Mouse (Mus musculus): Measurements from ENCODE around the gene Pik3r2. TPM values are rescaled to one million over a fixed set of nuclear protein-coding genes. Genes with fewer than 3 reads are reported as not detected.

Gene Pik3r2
- total and polyA plus RNA-seq, 2 experiments from 2014 or later: 32.5 to 36.6 TPM

DNA sequence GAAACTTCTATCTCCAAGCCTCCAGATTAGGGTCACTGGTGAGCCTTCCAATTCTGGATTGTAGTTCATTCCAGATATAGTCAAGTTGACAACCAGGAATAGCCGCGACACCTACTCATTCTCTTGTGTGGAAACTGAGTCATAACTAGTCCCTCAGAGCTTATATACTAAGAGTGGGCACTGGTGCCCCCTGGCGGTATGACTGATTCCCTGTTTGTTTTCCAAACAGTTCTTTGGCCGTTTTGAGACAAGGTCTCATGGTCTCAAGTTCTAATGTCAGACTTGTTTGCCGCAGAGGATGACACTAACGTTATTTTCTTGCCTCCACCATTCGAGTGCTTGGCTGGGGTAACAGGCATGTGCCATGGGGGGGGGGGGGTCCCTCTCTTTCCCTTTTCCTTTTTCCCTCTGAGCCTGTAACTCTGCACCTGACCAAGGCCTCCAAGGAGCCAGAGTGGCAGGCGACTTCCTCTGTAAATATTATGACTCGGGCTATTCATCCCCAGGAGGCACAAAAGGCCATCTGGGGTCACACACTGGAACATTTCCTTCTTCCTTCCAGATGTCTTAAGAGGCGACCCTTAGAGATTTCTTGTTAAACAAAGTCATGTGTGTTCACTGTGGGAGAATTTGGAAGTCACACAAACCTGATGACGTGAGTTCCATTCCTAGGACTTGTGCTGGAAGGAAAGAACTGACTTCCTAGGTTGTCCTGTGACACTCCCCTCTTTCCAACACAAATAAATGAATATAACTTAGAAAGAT, 24.3 kb downstream of the Pik3r2 start:
- Histone ChIP-seq H3K9me3 (replicated peaks; ENCODE audit: control insufficient read depth, low read length) (no peaks in the 10 kb centered on the region), H3K4me1 (ENCODE audit: control insufficient read depth, insufficient read depth) (peaks cover 17% of the 10 kb centered on the region), H3K4me2 (ENCODE audit: low read depth, low read length) (no peak overlapping the region), H3K4me3 (ENCODE audit: low read depth, low read length) (no peak overlapping the region), H3K36me3 (replicated peaks; ENCODE audit: control insufficient read depth, insufficient read depth, low read length) (peaks cover 12% of the 10 kb centered on the region), H3K27ac (ENCODE audit: low read depth) (peak overlapping the region; percentile 95), H3K9ac (replicated peaks; ENCODE audit: low read depth, low read length) (no peak overlapping the region; the same call in 1 of the 2 replicates), H3K27me3 (ENCODE audit: control insufficient read depth, insufficient read depth, low read length) (peaks cover 25% of the 10 kb centered on the region)
- TF ChIP-seq EP300 (IDR thresholded peaks at IDR 0.05; ENCODE audit: low read depth): no peak; the same call in 1 of the 2 replicates
- peak; percentile 68 for TF ChIP-seq CTCF (IDR thresholded peaks at IDR 0.05; ENCODE audit: low read depth)
- DNase-seq (ENCODE audit: low spot score): peak; percentile 85
- no peak for ATAC-seq (ENCODE audit: insufficient read depth, low read depth)
- 25% methylated on average over 11 of the region's 11 CpGs for WGBS

DNA sequence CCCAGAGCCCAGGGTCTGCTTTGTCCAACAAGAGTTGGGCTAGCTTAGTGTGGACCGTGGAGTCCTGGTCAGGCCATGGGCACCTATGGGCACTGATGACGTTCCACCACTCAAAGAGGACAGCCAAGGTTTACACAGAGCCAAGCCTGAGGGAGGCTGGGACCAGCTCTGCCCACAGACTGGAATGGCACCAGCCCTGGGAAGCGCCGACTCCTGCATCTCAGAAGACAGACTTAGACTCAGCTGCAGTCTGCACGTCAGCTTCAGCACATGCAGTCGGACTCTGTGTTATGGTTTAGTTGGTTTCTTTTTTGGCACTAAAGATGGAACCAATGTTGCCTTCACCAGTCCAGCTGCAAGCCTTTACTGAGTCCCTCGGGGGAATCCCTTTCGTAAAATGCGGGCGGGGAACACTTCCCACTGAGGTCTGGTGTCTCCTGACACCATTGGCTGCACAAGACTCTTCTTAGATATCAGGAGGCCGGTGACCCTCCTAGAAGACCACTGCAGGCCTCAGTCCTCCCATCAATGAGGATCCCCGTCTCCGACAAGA, 26.3 kb downstream of the Pik3r2 start:
- no peak for DNase-seq (ENCODE audit: low spot score)
- Histone ChIP-seq H3K27ac (ENCODE audit: low read depth) (no peak overlapping the region), H3K27me3 (ENCODE audit: control insufficient read depth, insufficient read depth, low read length) (peaks cover 45% of the 10 kb centered on the region), H3K9ac (replicated peaks; ENCODE audit: low read depth, low read length) (no peak overlapping the region), H3K9me3 (replicated peaks; ENCODE audit: control insufficient read depth, low read length) (no peaks in the 10 kb centered on the region), H3K36me3 (replicated peaks; ENCODE audit: control insufficient read depth, insufficient read depth, low read length) (no peaks in the 10 kb centered on the region), H3K4me2 (ENCODE audit: low read depth, low read length) (no peak overlapping the region), H3K4me1 (ENCODE audit: control insufficient read depth, insufficient read depth) (peaks cover 12% of the 10 kb centered on the region), H3K4me3 (ENCODE audit: low read depth, low read length) (no peak overlapping the region)
- no peak for ATAC-seq (ENCODE audit: insufficient read depth, low read depth)
- 74% methylated on average over 13 of the region's 13 CpGs for WGBS
- no peak for TF ChIP-seq CTCF (IDR thresholded peaks at IDR 0.05; ENCODE audit: low read depth)
- TF ChIP-seq EP300 (IDR thresholded peaks at IDR 0.05; ENCODE audit: low read depth): no peak

GRCm38 (mm10) chr8:70749097-70749674, 27.3 kb downstream of the Pik3r2 start:
- no peak for TF ChIP-seq EP300 (IDR thresholded peaks at IDR 0.05; ENCODE audit: low read depth)
- TF ChIP-seq CTCF (IDR thresholded peaks at IDR 0.05; ENCODE audit: low read depth): no peak
- DNase-seq (ENCODE audit: low spot score): no peak
- no peak overlapping the region for H3K4me2 ChIP-seq (ENCODE audit: low read depth, low read length)

DNA sequence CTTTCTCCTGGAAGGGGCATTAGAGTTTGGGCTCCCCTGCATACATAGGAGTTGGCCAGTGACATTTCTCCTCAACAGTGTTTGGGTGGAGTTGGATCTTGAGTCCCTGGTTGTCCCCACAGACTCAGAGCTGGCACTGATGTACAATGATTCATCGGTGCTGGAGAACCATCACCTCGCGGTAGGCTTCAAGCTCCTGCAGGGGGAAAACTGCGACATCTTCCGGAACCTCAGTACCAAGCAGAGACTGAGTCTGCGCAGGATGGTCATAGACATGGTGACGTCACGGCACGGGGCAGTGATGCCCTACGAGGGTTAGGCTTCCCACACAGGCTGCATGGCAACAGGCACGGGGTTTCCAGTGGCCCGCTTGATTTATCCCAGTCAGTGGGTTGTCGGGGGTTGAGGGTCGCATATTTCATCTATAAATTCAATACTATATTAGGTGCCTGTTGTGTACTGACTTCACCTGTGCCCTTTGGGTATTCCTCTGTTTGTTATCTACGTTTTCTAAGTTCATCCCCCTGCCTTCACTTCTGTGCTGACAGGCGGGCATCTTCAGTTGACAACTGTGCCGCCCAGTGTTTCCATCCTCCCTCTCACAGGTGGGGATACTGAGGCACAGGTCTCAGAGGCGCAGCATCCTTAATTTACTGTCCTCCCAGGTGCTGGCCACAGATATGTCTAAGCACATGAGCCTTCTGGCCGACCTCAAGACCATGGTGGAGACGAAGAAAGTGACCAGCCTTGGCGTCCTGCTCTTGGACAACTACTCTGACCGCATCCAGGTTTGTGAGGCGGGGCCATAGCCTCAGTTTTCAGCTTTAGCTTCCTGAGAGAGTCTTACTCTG, 28.0 kb downstream of the Pik3r2 start:
- DNase-seq (ENCODE audit: low spot score) (no peak), ATAC-seq (ENCODE audit: insufficient read depth, low read depth) (no peak)
- Histone ChIP-seq H3K4me1 (ENCODE audit: control insufficient read depth, insufficient read depth) (peaks cover 11% of the 10 kb centered on the region), H3K4me3 (ENCODE audit: low read depth, low read length) (no peak overlapping the region), H3K4me2 (ENCODE audit: low read depth, low read length) (no peak overlapping the region), H3K9me3 (replicated peaks; ENCODE audit: control insufficient read depth, low read length) (no peaks in the 10 kb centered on the region), H3K27ac (ENCODE audit: low read depth) (no peak overlapping the region), H3K9ac (replicated peaks; ENCODE audit: low read depth, low read length) (no peak overlapping the region), H3K36me3 (replicated peaks; ENCODE audit: control insufficient read depth, insufficient read depth, low read length) (no peaks in the 10 kb centered on the region), H3K27me3 (ENCODE audit: control insufficient read depth, insufficient read depth, low read length) (peaks cover 62% of the 10 kb centered on the region)
- TF ChIP-seq EP300 (IDR thresholded peaks at IDR 0.05; ENCODE audit: low read depth): no peak
- no peak for TF ChIP-seq CTCF (IDR thresholded peaks at IDR 0.05; ENCODE audit: low read depth)
- 80% methylated on average over 23 of the region's 23 CpGs for WGBS

More at GRCm38 (mm10) chr8:70749097-70749674, 27.3 kb downstream of the Pik3r2 start:
- peaks cover 11% of the 10 kb centered on the region for H3K4me1 ChIP-seq (ENCODE audit: control insufficient read depth, insufficient read depth)
- H3K27ac ChIP-seq (ENCODE audit: low read depth): no peak overlapping the region
- H3K9me3 ChIP-seq (replicated peaks; ENCODE audit: control insufficient read depth, low read length): no peaks in the 10 kb centered on the region
- no peaks in the 10 kb centered on the region for H3K36me3 ChIP-seq (replicated peaks; ENCODE audit: control insufficient read depth, insufficient read depth, low read length)
- H3K9ac ChIP-seq (replicated peaks; ENCODE audit: low read depth, low read length): no peak overlapping the region
- ATAC-seq (ENCODE audit: insufficient read depth, low read depth): no peak
- no peak overlapping the region for H3K4me3 ChIP-seq (ENCODE audit: low read depth, low read length)
- H3K27me3 ChIP-seq (ENCODE audit: control insufficient read depth, insufficient read depth, low read length): peaks cover 55% of the 10 kb centered on the region
- WGBS: 75% methylated on average over 19 of the region's 19 CpGs

- H3K36me3 ChIP-seq (replicated peaks; ENCODE audit: control insufficient read depth, insufficient read depth, low read length): no peaks in the 10 kb centered on the region
- ATAC-seq (ENCODE audit: insufficient read depth, low read depth): no peak
- H3K4me2 ChIP-seq (ENCODE audit: low read depth, low read length): no peak overlapping the region
- DNase-seq (ENCODE audit: low spot score): no peak
- 80% methylated on average over 18 of the region's 18 CpGs for WGBS
- H3K4me1 ChIP-seq (ENCODE audit: control insufficient read depth, insufficient read depth): peaks cover 15% of the 10 kb centered on the region
- no peak overlapping the region for H3K27ac ChIP-seq (ENCODE audit: low read depth)
- H3K9me3 ChIP-seq (replicated peaks; ENCODE audit: control insufficient read depth, low read length): no peaks in the 10 kb centered on the region
- TF ChIP-seq EP300 (IDR thresholded peaks at IDR 0.05; ENCODE audit: low read depth) (no peak), CTCF (IDR thresholded peaks at IDR 0.05; ENCODE audit: low read depth) (no peak)
- peaks cover 72% of the 10 kb centered on the region for H3K27me3 ChIP-seq (ENCODE audit: control insufficient read depth, insufficient read depth, low read length)
- no peak overlapping the region for H3K9ac ChIP-seq (replicated peaks; ENCODE audit: low read depth, low read length)
- no peak overlapping the region for H3K4me3 ChIP-seq (ENCODE audit: low read depth, low read length)
Observed at GRCm38 (mm10) chr8:70747211-70747890, 29.2 kb downstream of the Pik3r2 start.

Data from heart, postnatal 0 days (tissue).